19 mouse cellular contexts compared by ENCODE assay signal in the genomic region with DNA sequence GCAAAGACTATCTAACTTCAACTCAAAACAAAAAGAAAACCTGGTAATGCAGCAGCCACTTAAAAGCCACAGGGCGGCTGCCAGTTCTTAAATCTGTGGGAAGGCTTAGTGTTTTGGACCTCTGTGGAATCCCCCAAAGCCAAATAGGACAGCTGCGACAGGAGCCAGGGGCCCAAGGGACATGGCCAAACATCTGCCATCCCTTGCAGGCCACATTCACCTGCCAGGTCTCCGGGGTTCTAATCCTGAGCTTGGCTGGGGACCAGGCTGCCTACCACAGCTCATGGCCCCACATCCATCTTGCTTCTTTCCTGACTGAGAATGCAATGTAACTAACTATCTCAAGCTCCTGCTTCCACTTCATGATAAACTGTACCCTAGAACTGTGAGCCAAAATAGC.
DNase-seq lines count a peak whose midpoint lies in the region; ATAC-seq and TF ChIP-seq lines count a peak whose summit lies in the region.
"Had no signal": no experiment of that assay in that cellular context is flagged by ENCODE, and none has a peak within 500 bp of the region (broad histone marks: within the 10 kb centered on the region; RNA-seq: fewer than 3 reads in every experiment).

No protein-coding gene starts in this region.

- no peak overlapping the region for H3K4me3 ChIP-seq in liver, embryonic 13.5 days (replicated peaks)
- H3K4me3 ChIP-seq in liver, postnatal 0 days (ENCODE audit: low read depth, low read length) = no peak overlapping the region
- H3K4me3 ChIP-seq: embryonic facial prominence, embryonic 13.5 days; embryonic facial prominence, embryonic 15.5 days; erythroblast, embryonic 14.5 days; forebrain, embryonic 10.5 days; forebrain, embryonic 12.5 days had no signal

- no peak for TF ChIP-seq CTCF in liver, postnatal 0 days (IDR thresholded peaks at IDR 0.05; ENCODE audit: low read depth)

- no peak overlapping the region for H3K4me2 ChIP-seq in liver, embryonic 13.5 days
- H3K4me2 ChIP-seq in liver, postnatal 0 days (ENCODE audit: low read depth, low read length) = no peak overlapping the region
- H3K4me2 ChIP-seq: embryonic facial prominence, embryonic 13.5 days; embryonic facial prominence, embryonic 15.5 days; forebrain, embryonic 12.5 days had no signal

- no peak for TF ChIP-seq EP300 in liver, postnatal 0 days (IDR thresholded peaks at IDR 0.05; ENCODE audit: low read depth)

- peaks cover 8% of the 10 kb centered on the region for H3K27me3 ChIP-seq in liver, embryonic 13.5 days
- H3K27me3 ChIP-seq in liver, postnatal 0 days (ENCODE audit: insufficient read depth, low read length) = no peaks in the 10 kb centered on the region
- H3K27me3 ChIP-seq: embryonic facial prominence, embryonic 13.5 days; embryonic facial prominence, embryonic 15.5 days; forebrain, embryonic 12.5 days had no signal

- H3K9ac ChIP-seq in liver, embryonic 13.5 days = no peak overlapping the region
- no peak overlapping the region for H3K9ac ChIP-seq in liver, postnatal 0 days (replicated peaks)
- H3K9ac ChIP-seq: embryonic facial prominence, embryonic 13.5 days; embryonic facial prominence, embryonic 15.5 days; forebrain, embryonic 12.5 days had no signal

- intact Hi-C loops in left cerebral cortex, postnatal 4 days (cut with DNase I) = no loop called here

- peak; percentile 47 for DNase-seq in left cerebral cortex, postnatal 4 days
- DNase-seq in left cerebral cortex, adult 11 months (ENCODE audit: low spot score) = no peak
- no peak for DNase-seq in liver, embryonic 13.5 days
- DNase-seq in liver, postnatal 0 days = no peak
- DNase-seq: adrenal gland, adult 2 months; adrenal gland, postnatal 10 days; adrenal gland, postnatal 25 days; cerebellum, adult 11 months; cerebellum, adult 18-20 months; cerebellum, adult 8-10 months; cerebellum, postnatal 36 days; embryo, embryonic 11 days had no signal

- 0 out of 2 replicates have a peak, but pooled peaks cover 3% of the 10 kb centered on the region for H3K9me3 ChIP-seq in liver, embryonic 13.5 days (replicated peaks)
- no peaks in the 10 kb centered on the region for H3K9me3 ChIP-seq in liver, postnatal 0 days (ENCODE audit: low read length)
- H3K9me3 ChIP-seq: embryonic facial prominence, embryonic 13.5 days; embryonic facial prominence, embryonic 15.5 days; forebrain, embryonic 12.5 days had no signal

- H3K4me1 ChIP-seq in liver, embryonic 13.5 days (replicated peaks) = peaks cover 43% of the 10 kb centered on the region
- H3K4me1 ChIP-seq in liver, postnatal 0 days (ENCODE audit: insufficient read depth) = peaks cover 26% of the 10 kb centered on the region
- H3K4me1 ChIP-seq: embryonic facial prominence, embryonic 13.5 days; forebrain, embryonic 10.5 days; forebrain, embryonic 12.5 days had no signal

- no peak for ATAC-seq in liver, embryonic 13.5 days (ENCODE audit: low read depth)
- ATAC-seq in liver, postnatal 0 days = no peak
- ATAC-seq: forebrain, embryonic 14.5 days; forebrain, embryonic 16.5 days had no signal

- H3K36me3 ChIP-seq in liver, embryonic 13.5 days = no peaks in the 10 kb centered on the region
- H3K36me3 ChIP-seq in liver, postnatal 0 days (replicated peaks; ENCODE audit: insufficient read depth, low read length) = no peaks in the 10 kb centered on the region
- H3K36me3 ChIP-seq: embryonic facial prominence, embryonic 13.5 days; embryonic facial prominence, embryonic 15.5 days; forebrain, embryonic 10.5 days; forebrain, embryonic 12.5 days had no signal

- 99% methylated on average over 3 of the region's 3 CpGs for WGBS in liver, embryonic 13.5 days (ENCODE audit: insufficient replicate concordance)
- WGBS in liver, postnatal 0 days (ENCODE audit: insufficient replicate concordance) = 82% methylated on average over 3 of the region's 3 CpGs

- peak overlapping the region; percentile 31; the same call in 1 of the 2 replicates for H3K27ac ChIP-seq in liver, embryonic 13.5 days
- H3K27ac ChIP-seq in liver, postnatal 0 days (ENCODE audit: low read depth) = no peak overlapping the region
- H3K27ac ChIP-seq: embryonic facial prominence, embryonic 13.5 days; embryonic facial prominence, embryonic 15.5 days; forebrain, embryonic 10.5 days; forebrain, embryonic 12.5 days had no signal
